Mouse (Mus musculus): Measurements from ENCODE around the gene Olfr1179. TPM values are rescaled to one million over a fixed set of nuclear protein-coding genes. Genes with fewer than 3 reads are reported as not detected.
"Not testable (repeated sequence)": the region's sequence is repeated elsewhere in the genome, so short reads cannot be mapped to it uniquely, and the experiment has no call there.

The Olfr1179 gene
- polyA plus RNA-seq (2015; fragmentation: Nextera tagmentation; extraction: Ambion mirVana), result not detected in 2 replicates

- Histone ChIP-seq H3K4me2 (no peak within 1 kb of the TSS), H3K4me1 (no peaks in the 10 kb centered on the region), H3K27ac (no peak within 1 kb of the TSS), H3K36me3 (no peaks in the 10 kb centered on the region), H3K9me3 (no peaks in the 10 kb centered on the region), H3K9ac (no peak within 1 kb of the TSS), H3K4me3 (no peak within 1 kb of the TSS), H3K27me3 (no peaks in the 10 kb centered on the region)
- ATAC-seq (ENCODE audit: insufficient number of reproducible peaks, insufficient read depth, low FRiP score, low TSS enrichment, low read depth), result no peak
- WGBS, result 72% methylated on average over 3 of the region's 3 CpGs
Measured at GRCm38 (mm10) chr2:88406353-88406752, at the start of gene Olfr1179. Gene Olfr1179, minus strand, starts transcription at chr2:88406453.

GRCm38 (mm10) chr2:88454567-88454966 lies 48.3 kb upstream of the Olfr1179 start, which contains the start of gene Olfr1183:
Gene Olfr1183, plus strand, starts transcription at chr2:88454867.
- H3K4me3 ChIP-seq; H3K27ac ChIP-seq; ATAC-seq (ENCODE audit: insufficient number of reproducible peaks, insufficient read depth, low FRiP score, low TSS enrichment, low read depth); H3K9me3 ChIP-seq; H3K4me2 ChIP-seq; H3K9ac ChIP-seq; H3K27me3 ChIP-seq; H3K4me1 ChIP-seq; H3K36me3 ChIP-seq: not testable (repeated sequence)
- 74% methylated on average over 1 of the region's 1 CpGs for WGBS

- no peak for ATAC-seq (ENCODE audit: insufficient number of reproducible peaks, insufficient read depth, low FRiP score, low TSS enrichment, low read depth)
- no peaks in the 10 kb centered on the region for H3K36me3 ChIP-seq
- no peaks in the 10 kb centered on the region for H3K27me3 ChIP-seq
- no peaks in the 10 kb centered on the region for H3K9me3 ChIP-seq
- H3K4me1 ChIP-seq, result no peaks in the 10 kb centered on the region
- WGBS, result 81% methylated on average over 1 of the region's 1 CpGs
- no peak within 1 kb of the TSS for H3K4me2 ChIP-seq
- no peak within 1 kb of the TSS for H3K4me3 ChIP-seq
- H3K9ac ChIP-seq, result no peak within 1 kb of the TSS
- no peak within 1 kb of the TSS for H3K27ac ChIP-seq
Measured at GRCm38 (mm10) chr2:88449031-88449430, 42.8 kb upstream of the Olfr1179 start, which contains the start of gene Gm13757. Gene Gm13757, minus strand, starts transcription at chr2:88449131.

- H3K36me3 ChIP-seq, result no peaks in the 10 kb centered on the region
- ATAC-seq (ENCODE audit: insufficient number of reproducible peaks, insufficient read depth, low FRiP score, low TSS enrichment, low read depth), result no peak
- H3K4me3 ChIP-seq, result no peak within 1 kb of the TSS
- H3K4me1 ChIP-seq, result no peaks in the 10 kb centered on the region
- H3K9ac ChIP-seq, result no peak within 1 kb of the TSS
- no peaks in the 10 kb centered on the region for H3K27me3 ChIP-seq
- H3K27ac ChIP-seq, result no peak within 1 kb of the TSS
- no peaks in the 10 kb centered on the region for H3K9me3 ChIP-seq
- 89% methylated on average over 1 of the region's 1 CpGs for WGBS
- no peak within 1 kb of the TSS for H3K4me2 ChIP-seq
Measured at GRCm38 (mm10) chr2:88426071-88426470, 19.8 kb upstream of the Olfr1179 start, which contains the start of gene Olfr1181. Gene Olfr1181, minus strand, starts transcription at chr2:88426171.

- Histone ChIP-seq H3K9ac (no peak within 1 kb of the TSS), H3K27me3 (no peaks in the 10 kb centered on the region), H3K27ac (no peak within 1 kb of the TSS), H3K9me3 (no peaks in the 10 kb centered on the region), H3K4me2 (no peak within 1 kb of the TSS), H3K4me1 (no peaks in the 10 kb centered on the region), H3K4me3 (no peak within 1 kb of the TSS), H3K36me3 (no peaks in the 10 kb centered on the region)
- ATAC-seq (ENCODE audit: insufficient number of reproducible peaks, insufficient read depth, low FRiP score, low TSS enrichment, low read depth), result no peak
- WGBS, result 76% methylated on average over 2 of the region's 2 CpGs
Measured at GRCm38 (mm10) chr2:88419051-88419450, 12.8 kb upstream of the Olfr1179 start, which contains the start of gene Olfr1180. Gene Olfr1180, minus strand, starts transcription at chr2:88419151.

- Histone ChIP-seq H3K9me3 (no peaks in the 10 kb centered on the region), H3K9ac (no peak within 1 kb of the TSS), H3K27ac (no peak within 1 kb of the TSS), H3K4me1 (no peaks in the 10 kb centered on the region), H3K4me3 (no peak within 1 kb of the TSS), H3K36me3 (no peaks in the 10 kb centered on the region), H3K27me3 (no peaks in the 10 kb centered on the region), H3K4me2 (no peak within 1 kb of the TSS)
- WGBS, result 83% methylated on average over 1 of the region's 1 CpGs
- no peak for ATAC-seq (ENCODE audit: insufficient number of reproducible peaks, insufficient read depth, low FRiP score, low TSS enrichment, low read depth)
Measured at GRCm38 (mm10) chr2:88386762-88387161, 19.5 kb downstream of the Olfr1179 start, which contains the start of gene Olfr1178. Gene Olfr1178, plus strand, starts transcription at chr2:88387062.

- Histone ChIP-seq H3K9ac (no peak overlapping the region), H3K9me3 (no peaks in the 10 kb centered on the region), H3K4me2 (no peak overlapping the region), H3K4me1 (no peaks in the 10 kb centered on the region), H3K27me3 (no peaks in the 10 kb centered on the region), H3K36me3 (no peaks in the 10 kb centered on the region), H3K27ac (no peak overlapping the region), H3K4me3 (no peak overlapping the region)
- WGBS, result 3% methylated on average over 2 of the region's 2 CpGs
- ATAC-seq (ENCODE audit: insufficient number of reproducible peaks, insufficient read depth, low FRiP score, low TSS enrichment, low read depth), result no peak
Measured at GRCm38 (mm10) chr2:88356304-88356703, 49.9 kb downstream of the Olfr1179 start.

Other genes with a start within 250 kb of the Olfr1179 start
- not detected in 2 replicates for gene Olfr1168, start 224.6 kb downstream of the Olfr1179 start, polyA plus RNA-seq (2015; fragmentation: Nextera tagmentation; extraction: Ambion mirVana)
- gene Olfr1170, start 178.1 kb downstream of the Olfr1179 start, polyA plus RNA-seq (2015; fragmentation: Nextera tagmentation; extraction: Ambion mirVana), result not detected in 2 replicates
- gene Olfr1173, start 126.6 kb downstream of the Olfr1179 start, polyA plus RNA-seq (2015; fragmentation: Nextera tagmentation; extraction: Ambion mirVana), result 0.06 TPM in 1 of 2 replicates, not detected in the other
- gene Olfr1174-ps, start 91.3 kb downstream of the Olfr1179 start, polyA plus RNA-seq (2015; fragmentation: Nextera tagmentation; extraction: Ambion mirVana), result not detected in 2 replicates
- not detected in 2 replicates for gene Olfr1175-ps, start 79.2 kb downstream of the Olfr1179 start, polyA plus RNA-seq (2015; fragmentation: Nextera tagmentation; extraction: Ambion mirVana)
- gene Olfr1176, start 69.7 kb downstream of the Olfr1179 start, polyA plus RNA-seq (2015; fragmentation: Nextera tagmentation; extraction: Ambion mirVana), result not detected in 2 replicates
- not detected in 2 replicates for gene Olfr1177-ps, start 60.0 kb downstream of the Olfr1179 start, polyA plus RNA-seq (2015; fragmentation: Nextera tagmentation; extraction: Ambion mirVana)
- gene Olfr1178, start 19.4 kb downstream of the Olfr1179 start, polyA plus RNA-seq (2015; fragmentation: Nextera tagmentation; extraction: Ambion mirVana), result not detected in 2 replicates
- not detected in 2 replicates for gene Olfr1180, start 12.7 kb upstream of the Olfr1179 start, polyA plus RNA-seq (2015; fragmentation: Nextera tagmentation; extraction: Ambion mirVana)
- gene Olfr1181, start 19.7 kb upstream of the Olfr1179 start, polyA plus RNA-seq (2015; fragmentation: Nextera tagmentation; extraction: Ambion mirVana), result not detected in 2 replicates
- gene Gm13757, start 42.7 kb upstream of the Olfr1179 start, polyA plus RNA-seq (2015; fragmentation: Nextera tagmentation; extraction: Ambion mirVana), result not detected in 2 replicates
- not detected in 2 replicates for gene Olfr1183, start 48.4 kb upstream of the Olfr1179 start, polyA plus RNA-seq (2015; fragmentation: Nextera tagmentation; extraction: Ambion mirVana)
- gene Olfr1184, start 77.1 kb upstream of the Olfr1179 start, polyA plus RNA-seq (2015; fragmentation: Nextera tagmentation; extraction: Ambion mirVana), result not detected in 2 replicates
- not detected in 2 replicates for gene Olfr1185-ps1, start 86.9 kb upstream of the Olfr1179 start, polyA plus RNA-seq (2015; fragmentation: Nextera tagmentation; extraction: Ambion mirVana)
- gene Olfr1186, start 112.1 kb upstream of the Olfr1179 start, polyA plus RNA-seq (2015; fragmentation: Nextera tagmentation; extraction: Ambion mirVana), result not detected in 2 replicates
- not detected in 2 replicates for gene Olfr1188, start 150.5 kb upstream of the Olfr1179 start, polyA plus RNA-seq (2015; fragmentation: Nextera tagmentation; extraction: Ambion mirVana)
- gene Olfr1189, start 180.0 kb upstream of the Olfr1179 start, polyA plus RNA-seq (2015; fragmentation: Nextera tagmentation; extraction: Ambion mirVana), result not detected in 2 replicates
- not detected in 2 replicates for gene Olfr1191-ps1, start 234.1 kb upstream of the Olfr1179 start, polyA plus RNA-seq (2015; fragmentation: Nextera tagmentation; extraction: Ambion mirVana)
- gene Olfr1192-ps1, start 242.1 kb upstream of the Olfr1179 start, polyA plus RNA-seq (2015; fragmentation: Nextera tagmentation; extraction: Ambion mirVana), result not detected in 2 replicates

Measured in embryonic facial prominence, embryonic 13.5 days (tissue).